Mouse (Mus musculus) forebrain, embryonic 15.5 days (tissue): ENCODE measurements around the gene Slc38a11. TPM values are rescaled to one million over a fixed set of nuclear protein-coding genes. Genes with fewer than 3 reads are reported as not detected.

Source experiments
- ATAC-seq: fragments of 200-750 bp; cut with Nextera tagmentation; replicated peaks from 2 replicates; pipeline ENCODE4 v1.8.0; 2017; ENCODE audit warnings: mild to moderate bottlenecking, moderate TSS enrichment, moderate library complexity
- H3K27ac ChIP-seq: fragments of 300-500 bp; sonication (generic); replicated peaks from 2 replicates; pipeline ENCODE4 v1.5.1; 2015; ENCODE audit warnings: mild to moderate bottlenecking, inconsistent platforms
- H3K27me3 ChIP-seq: fragments of 300-500 bp; sonication (generic); 2 replicates; pipeline ENCODE4 v1.6.1; 2015; ENCODE audit warnings: inconsistent platforms
- H3K36me3 ChIP-seq: fragments of 300-500 bp; sonication (generic); 2 replicates; pipeline ENCODE4 v1.6.1; 2015; ENCODE audit warnings: mild to moderate bottlenecking, inconsistent platforms
- H3K4me1 ChIP-seq: fragments of 300-500 bp; sonication (generic); 2 replicates; pipeline ENCODE4 v1.6.1; 2015; ENCODE audit warnings: inconsistent platforms
- H3K4me2 ChIP-seq: fragments of 300-500 bp; sonication (generic); replicated peaks from 2 replicates; pipeline ENCODE4 v1.6.1; 2015; ENCODE audit warnings: mild to moderate bottlenecking, inconsistent platforms
- H3K4me3 ChIP-seq: fragments of 300-500 bp; sonication (generic); 2 replicates; pipeline ENCODE4 v1.5.1; 2015; ENCODE audit warnings: mild to moderate bottlenecking, inconsistent platforms
- H3K9ac ChIP-seq: fragments of 300-500 bp; sonication (generic); replicated peaks from 2 replicates; pipeline ENCODE4 v1.6.1; 2015; ENCODE audit warnings: mild to moderate bottlenecking, inconsistent platforms
- H3K9me3 ChIP-seq: fragments of 300-500 bp; sonication (generic); 2 replicates; pipeline ENCODE4 v1.6.1; 2016; ENCODE audit warnings: inconsistent platforms
- WGBS: fragments of 180-500 bp; shearing (Covaris S2); methylation state at CpG from one replicate; pipeline ENCODE4 v1.1.7; 2015; ENCODE audit warnings: mixed read lengths; 5-methylcytosine and 5-hydroxymethylcytosine counted together
- polyA plus RNA-seq: library from polyadenylated mRNA; unstranded; fragments of >200 nt; fragmentation: Nextera tagmentation; extraction: Ambion mirVana; gene quantifications from 2 replicates; pipeline ENCODE4 v1.2.1, GENCODE M21; 2015

The Slc38a11 gene
- polyA plus RNA-seq, result 0.91 and 1.2 TPM in 2 replicates

- ATAC-seq, result peak; percentile 80
- Histone ChIP-seq H3K27me3 (no peaks in the 10 kb centered on the region), H3K4me2 (peak within 1 kb of the TSS; percentile 49), H3K9ac (peak within 1 kb of the TSS; percentile 16), H3K4me3 (peak within 1 kb of the TSS; percentile 28), H3K36me3 (no peaks in the 10 kb centered on the region), H3K9me3 (no peaks in the 10 kb centered on the region), H3K4me1 (peaks cover 6% of the 10 kb centered on the region), H3K27ac (no peak within 1 kb of the TSS)
- WGBS, result 2% methylated on average over 18 of the region's 18 CpGs
Measured at GRCm38 (mm10) chr2:65363828-65364497, at the start of gene Slc38a11. Gene Slc38a11, minus strand, starts transcription at chr2:65364034.

- no peaks in the 10 kb centered on the region for H3K36me3 ChIP-seq
- H3K9me3 ChIP-seq, result no peaks in the 10 kb centered on the region
- H3K4me3 ChIP-seq, result no peak overlapping the region
- no peak for ATAC-seq
- H3K27me3 ChIP-seq, result no peaks in the 10 kb centered on the region
- 84% methylated on average over 2 of the region's 2 CpGs for WGBS
- H3K4me1 ChIP-seq, result no peaks in the 10 kb centered on the region
- H3K4me2 ChIP-seq, result no peak overlapping the region
- H3K9ac ChIP-seq, result no peak overlapping the region
- H3K27ac ChIP-seq, result no peak overlapping the region
Measured at GRCm38 (mm10) chr2:65407110-65407509, 43.3 kb upstream of the Slc38a11 start.

GRCm38 (mm10) chr2:65405407-65405806 lies 41.6 kb upstream of the Slc38a11 start:
- Histone ChIP-seq H3K36me3 (no peaks in the 10 kb centered on the region), H3K9me3 (no peaks in the 10 kb centered on the region), H3K9ac (no peak overlapping the region), H3K4me1 (no peaks in the 10 kb centered on the region), H3K27ac (no peak overlapping the region), H3K4me2 (no peak overlapping the region), H3K4me3 (no peak overlapping the region), H3K27me3 (no peaks in the 10 kb centered on the region)
- 100% methylated on average over 1 of the region's 1 CpGs for WGBS
- ATAC-seq, result no peak

- WGBS, result 87% methylated on average over 5 of the region's 5 CpGs
- no peak overlapping the region for H3K4me3 ChIP-seq
- no peaks in the 10 kb centered on the region for H3K36me3 ChIP-seq
- no peaks in the 10 kb centered on the region for H3K27me3 ChIP-seq
- no peak overlapping the region for H3K9ac ChIP-seq
- no peak for ATAC-seq
- no peaks in the 10 kb centered on the region for H3K9me3 ChIP-seq
- no peak overlapping the region for H3K4me2 ChIP-seq
- H3K27ac ChIP-seq, result no peak overlapping the region
- no peaks in the 10 kb centered on the region for H3K4me1 ChIP-seq
Measured at GRCm38 (mm10) chr2:65402001-65402400, 38.2 kb upstream of the Slc38a11 start.

GRCm38 (mm10) chr2:65399938-65400337 lies 36.1 kb upstream of the Slc38a11 start:
- WGBS, result 81% methylated on average over 5 of the region's 5 CpGs

GRCm38 (mm10) chr2:65396128-65396527 lies 32.3 kb upstream of the Slc38a11 start:
- Histone ChIP-seq H3K27ac (no peak overlapping the region), H3K27me3 (no peaks in the 10 kb centered on the region), H3K9ac (no peak overlapping the region), H3K9me3 (no peaks in the 10 kb centered on the region), H3K4me2 (no peak overlapping the region), H3K4me3 (no peak overlapping the region), H3K4me1 (no peaks in the 10 kb centered on the region), H3K36me3 (no peaks in the 10 kb centered on the region)
- peak; percentile 77 for ATAC-seq
- 23% methylated on average over 3 of the region's 3 CpGs for WGBS

More at GRCm38 (mm10) chr2:65399938-65400337, 36.1 kb upstream of the Slc38a11 start:
- Histone ChIP-seq H3K36me3 (no peaks in the 10 kb centered on the region), H3K27ac (no peak overlapping the region), H3K4me2 (no peak overlapping the region), H3K9ac (no peak overlapping the region), H3K9me3 (no peaks in the 10 kb centered on the region), H3K4me3 (no peak overlapping the region), H3K27me3 (no peaks in the 10 kb centered on the region), H3K4me1 (no peaks in the 10 kb centered on the region)
- ATAC-seq, result no peak

GRCm38 (mm10) chr2:65393061-65393460 lies 29.2 kb upstream of the Slc38a11 start:
- 56% methylated on average over 4 of the region's 4 CpGs for WGBS
- H3K27me3 ChIP-seq, result no peaks in the 10 kb centered on the region
- H3K4me3 ChIP-seq, result no peak overlapping the region
- H3K4me2 ChIP-seq, result no peak overlapping the region
- no peaks in the 10 kb centered on the region for H3K9me3 ChIP-seq
- H3K36me3 ChIP-seq, result no peaks in the 10 kb centered on the region
- no peak overlapping the region for H3K9ac ChIP-seq
- ATAC-seq, result no peak
- H3K4me1 ChIP-seq, result no peaks in the 10 kb centered on the region
- no peak overlapping the region for H3K27ac ChIP-seq

GRCm38 (mm10) chr2:65391322-65391721 lies 27.5 kb upstream of the Slc38a11 start:
- Histone ChIP-seq H3K36me3 (no peaks in the 10 kb centered on the region), H3K4me3 (no peak overlapping the region), H3K27me3 (no peaks in the 10 kb centered on the region), H3K4me2 (no peak overlapping the region), H3K9ac (no peak overlapping the region), H3K4me1 (no peaks in the 10 kb centered on the region), H3K9me3 (no peaks in the 10 kb centered on the region), H3K27ac (no peak overlapping the region)
- 89% methylated on average over 6 of the region's 6 CpGs for WGBS
- no peak for ATAC-seq

- H3K4me1 ChIP-seq, result no peaks in the 10 kb centered on the region
- no peak overlapping the region for H3K9ac ChIP-seq
- no peak overlapping the region for H3K4me3 ChIP-seq
- no peak for ATAC-seq
- no peak overlapping the region for H3K27ac ChIP-seq
- no peaks in the 10 kb centered on the region for H3K27me3 ChIP-seq
- H3K9me3 ChIP-seq, result no peaks in the 10 kb centered on the region
- no peaks in the 10 kb centered on the region for H3K36me3 ChIP-seq
- no peak overlapping the region for H3K4me2 ChIP-seq
- 90% methylated on average over 6 of the region's 6 CpGs for WGBS
Measured at GRCm38 (mm10) chr2:65384815-65385214, 21.0 kb upstream of the Slc38a11 start.

- Histone ChIP-seq H3K9me3 (no peaks in the 10 kb centered on the region), H3K4me1 (no peaks in the 10 kb centered on the region), H3K4me2 (no peak overlapping the region), H3K27ac (no peak overlapping the region), H3K36me3 (no peaks in the 10 kb centered on the region), H3K27me3 (no peaks in the 10 kb centered on the region), H3K4me3 (no peak overlapping the region), H3K9ac (no peak overlapping the region)
- WGBS, result 34% methylated on average over 4 of the region's 4 CpGs
- ATAC-seq, result no peak
Measured at GRCm38 (mm10) chr2:65382485-65382884, 18.7 kb upstream of the Slc38a11 start.

GRCm38 (mm10) chr2:65378425-65378824 lies 14.6 kb upstream of the Slc38a11 start:
- Histone ChIP-seq H3K27me3 (no peaks in the 10 kb centered on the region), H3K4me3 (no peak overlapping the region), H3K4me2 (no peak overlapping the region), H3K9me3 (no peaks in the 10 kb centered on the region), H3K9ac (no peak overlapping the region), H3K36me3 (no peaks in the 10 kb centered on the region), H3K27ac (no peak overlapping the region), H3K4me1 (no peaks in the 10 kb centered on the region)
- ATAC-seq, result no peak
- WGBS, result 77% methylated on average over 4 of the region's 4 CpGs

- H3K27ac ChIP-seq, result no peak overlapping the region
- H3K27me3 ChIP-seq, result no peaks in the 10 kb centered on the region
- WGBS, result 89% methylated on average over 5 of the region's 5 CpGs
- ATAC-seq, result no peak
- H3K9me3 ChIP-seq, result no peaks in the 10 kb centered on the region
- no peak overlapping the region for H3K4me2 ChIP-seq
- no peaks in the 10 kb centered on the region for H3K36me3 ChIP-seq
- H3K4me3 ChIP-seq, result no peak overlapping the region
- H3K9ac ChIP-seq, result no peak overlapping the region
- no peaks in the 10 kb centered on the region for H3K4me1 ChIP-seq
Measured at GRCm38 (mm10) chr2:65374410-65374809, 10.6 kb upstream of the Slc38a11 start.

- no peak overlapping the region for H3K4me2 ChIP-seq
- H3K9ac ChIP-seq, result no peak overlapping the region
- H3K36me3 ChIP-seq, result no peaks in the 10 kb centered on the region
- no peak for ATAC-seq
- no peaks in the 10 kb centered on the region for H3K9me3 ChIP-seq
- H3K4me1 ChIP-seq, result no peaks in the 10 kb centered on the region
- no peak overlapping the region for H3K27ac ChIP-seq
- H3K4me3 ChIP-seq, result no peak overlapping the region
- no peaks in the 10 kb centered on the region for H3K27me3 ChIP-seq
- WGBS, result 95% methylated on average over 4 of the region's 4 CpGs
Measured at GRCm38 (mm10) chr2:65373076-65373475, 9.2 kb upstream of the Slc38a11 start.
